Mouse (Mus musculus): ENCODE measurements around the gene C1qtnf4.

C1qtnf4 gene

DNA sequence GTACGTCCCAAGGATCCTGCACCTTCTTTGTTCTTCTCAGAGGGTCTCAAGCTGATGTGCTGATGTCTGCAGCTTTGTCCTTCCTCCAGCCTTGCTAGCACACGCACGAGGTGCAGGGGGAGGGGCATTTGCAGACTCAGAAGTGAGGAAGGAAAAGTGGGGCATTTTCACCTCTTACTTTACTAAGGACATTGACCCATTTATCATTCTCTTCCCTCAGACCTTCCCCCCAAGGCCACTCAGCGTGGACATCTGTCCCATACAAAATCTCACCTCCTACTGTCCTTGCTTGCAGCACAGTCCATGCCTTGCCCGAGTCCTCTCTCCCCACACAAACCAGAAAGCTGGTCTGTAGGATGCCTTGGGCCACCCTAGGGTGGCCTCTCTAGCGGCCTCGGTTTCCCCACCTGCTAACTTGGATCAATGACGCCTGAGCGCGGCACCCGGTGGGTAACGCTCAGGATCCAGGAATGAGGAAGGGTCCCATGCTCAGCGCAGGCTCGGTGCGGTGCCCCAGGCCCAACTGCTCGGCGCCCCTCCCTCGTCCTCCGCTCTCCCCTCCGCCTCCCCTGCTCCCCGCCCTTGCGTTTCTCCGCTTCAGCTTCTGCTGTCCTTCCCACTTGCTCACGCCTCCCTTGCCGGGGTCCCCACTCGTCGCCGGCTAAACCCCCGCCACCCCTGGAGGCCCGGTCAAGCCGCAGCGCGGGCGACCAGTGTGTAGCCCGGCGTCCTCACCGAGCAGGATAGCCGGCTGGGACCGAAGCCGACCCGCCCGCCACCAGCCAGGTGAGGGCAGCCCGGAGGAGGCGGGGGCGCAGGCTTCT lies at the start of gene C1qtnf4:
Gene C1qtnf4, plus strand, starts transcription at position 643 of the 824 bp plus-strand sequence.
- DNase-seq (ENCODE audit: low spot score in 2 of 2), result no peak

DNA sequence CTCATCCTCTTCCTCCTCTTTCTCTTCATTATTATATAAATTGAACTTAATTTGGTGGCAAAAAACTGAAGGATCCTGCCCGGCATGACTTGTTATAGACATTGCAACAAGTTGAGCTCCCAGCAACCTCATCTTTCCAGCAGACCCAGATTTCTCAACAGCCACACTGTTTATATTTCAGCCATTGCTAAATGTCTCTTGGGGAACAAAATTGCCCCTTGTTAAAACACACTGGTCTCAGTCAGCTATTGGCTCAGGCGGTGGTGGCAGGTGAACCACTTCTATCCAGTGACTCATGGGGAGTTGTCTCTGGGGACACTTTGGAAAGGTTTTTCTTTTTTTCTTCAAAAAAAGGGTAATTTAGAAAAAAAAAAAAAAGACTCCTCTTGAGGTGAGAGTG lies 47.0 kb upstream of the C1qtnf4 start:
- no peak for DNase-seq (ENCODE audit: low spot score in 2 of 2)

DNA sequence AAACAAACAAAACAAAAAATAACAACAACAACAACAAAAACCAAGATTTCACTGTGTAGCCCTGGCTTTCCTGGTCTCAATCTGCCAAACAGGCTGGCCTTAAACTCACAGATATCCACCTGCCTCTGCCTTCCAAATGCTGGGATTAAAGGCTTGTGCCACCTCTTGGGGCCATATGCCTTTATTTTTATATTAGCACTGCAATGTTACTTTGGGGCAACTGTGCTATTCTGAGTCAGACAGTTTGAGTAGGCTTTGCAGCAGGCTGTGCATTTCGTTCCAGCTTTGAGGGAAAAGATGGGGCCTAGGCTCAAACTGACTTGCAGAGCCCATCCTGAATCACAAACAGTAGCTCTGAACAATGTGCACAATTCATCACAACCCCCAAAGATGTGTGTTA lies 42.0 kb upstream of the C1qtnf4 start:
- no peak for DNase-seq (ENCODE audit: low spot score in 2 of 2)

DNA sequence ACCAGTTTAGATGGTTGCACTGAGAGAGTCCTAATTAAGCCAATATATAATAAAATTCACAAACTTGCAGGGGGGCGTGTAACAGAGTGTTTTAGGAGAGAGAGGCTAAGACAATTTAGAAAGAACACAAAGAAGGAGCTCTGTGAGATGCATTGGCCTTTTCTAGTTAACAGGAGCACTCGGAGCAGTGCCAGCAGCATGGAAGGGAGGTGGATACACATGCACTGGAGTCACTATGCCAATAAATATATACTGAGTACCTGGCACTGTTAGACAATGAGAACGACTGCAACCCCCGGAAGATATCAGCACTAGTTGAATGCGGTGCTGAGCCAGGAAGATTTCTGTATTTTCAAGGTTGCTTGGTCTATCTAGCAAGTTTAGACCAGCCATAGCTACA lies 41.4 kb upstream of the C1qtnf4 start:
- DNase-seq (ENCODE audit: low spot score in 2 of 2), result no peak

DNA sequence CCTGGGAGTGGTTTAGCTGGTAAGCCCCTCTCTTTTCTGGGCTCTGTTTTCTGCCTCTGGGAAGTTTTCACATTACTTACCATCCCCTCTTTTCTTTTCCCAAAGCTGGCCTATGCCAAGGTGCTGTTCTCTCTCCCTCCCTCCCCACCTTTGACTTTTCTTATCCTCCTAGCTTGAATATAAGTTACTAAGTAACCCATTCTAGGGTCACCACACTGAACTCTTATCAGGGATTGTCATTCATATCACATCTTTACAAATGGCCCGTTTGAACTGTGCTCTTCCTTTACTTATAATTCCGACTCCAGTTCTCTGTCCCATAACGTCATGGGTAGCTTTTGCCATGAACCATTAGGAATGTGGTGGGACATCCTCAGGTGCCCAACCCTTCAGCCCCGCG lies 40.4 kb upstream of the C1qtnf4 start:
- DNase-seq (ENCODE audit: low spot score in 2 of 2), result no peak

DNA sequence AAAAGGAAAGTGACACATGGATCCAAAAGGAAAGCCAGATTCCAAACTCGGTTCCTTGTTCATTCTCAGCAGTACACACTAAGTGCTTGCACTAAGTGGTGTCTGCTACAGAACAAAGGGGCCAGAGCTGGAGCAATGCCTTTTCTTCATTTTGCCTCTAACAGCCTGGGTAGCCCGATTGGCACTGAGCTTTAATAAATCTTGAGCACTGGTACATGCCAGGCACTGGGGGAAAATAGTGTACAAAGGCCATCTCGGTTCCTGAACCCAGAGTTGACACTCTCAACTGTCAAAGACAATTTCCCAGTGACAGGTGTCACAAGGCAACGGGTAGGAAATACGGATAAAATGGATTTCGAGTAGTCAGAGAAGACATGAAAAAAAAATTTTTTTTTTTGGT lies 39.5 kb upstream of the C1qtnf4 start:
- no peak for DNase-seq (ENCODE audit: low spot score in 2 of 2)

DNA sequence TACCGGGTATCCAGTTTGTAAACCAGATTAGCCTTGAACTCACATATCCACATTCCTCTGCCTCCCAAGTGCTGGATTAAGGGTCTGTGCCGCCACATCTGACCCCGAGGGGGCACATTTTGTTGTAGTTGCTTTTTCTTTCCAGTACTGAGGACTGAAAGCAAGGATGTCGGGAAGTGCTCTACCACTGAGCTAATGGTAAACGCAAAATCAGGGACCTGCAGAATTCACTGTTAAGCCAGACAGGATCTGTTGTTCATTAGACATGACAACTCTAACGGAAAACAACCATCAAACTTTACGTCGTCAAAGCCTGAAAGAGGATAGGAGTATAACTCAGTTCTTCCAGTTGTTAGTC lies 39.1 kb upstream of the C1qtnf4 start:
- no peak for DNase-seq (ENCODE audit: low spot score in 2 of 2)

DNA sequence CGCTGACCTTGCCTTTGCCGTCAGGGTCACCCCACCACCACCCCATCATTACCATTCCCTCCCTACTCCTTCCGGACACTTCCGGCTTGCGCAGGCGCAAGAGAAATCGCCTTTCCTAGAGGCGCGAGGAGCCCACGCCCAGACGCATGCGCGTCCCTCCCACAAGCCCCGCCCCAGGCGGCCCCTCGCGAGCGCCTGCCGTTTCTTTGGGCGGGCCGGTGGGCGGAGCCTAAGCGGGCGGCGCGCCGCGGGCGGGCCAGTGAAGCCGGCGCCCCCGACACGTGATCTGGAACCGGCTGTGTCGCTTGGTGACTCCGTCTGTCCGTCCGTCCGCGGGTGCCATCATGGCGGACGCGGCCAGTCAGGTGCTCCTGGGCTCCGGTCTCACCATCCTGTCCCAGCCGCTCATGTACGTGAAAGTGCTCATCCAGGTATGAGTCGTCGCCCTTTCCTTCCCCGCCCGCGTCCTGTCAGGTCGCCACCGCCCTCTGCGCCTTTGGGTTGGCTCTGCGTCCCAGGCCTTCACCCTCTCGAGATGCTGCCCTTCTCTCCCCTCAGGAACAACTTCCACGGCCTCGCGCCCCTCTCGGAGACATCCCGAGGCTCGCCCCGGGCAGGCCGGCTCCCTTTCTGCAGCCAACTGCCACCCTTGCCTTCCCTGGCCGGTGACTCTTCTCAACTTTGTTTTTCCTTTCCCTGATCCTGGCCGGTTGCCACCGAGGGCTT lies 38.5 kb upstream of the C1qtnf4 start, which contains the start of gene Mtch2:
Gene Mtch2, plus strand, starts transcription at position 201 of the 726 bp plus-strand sequence.
- peak; percentile 95 for DNase-seq (ENCODE audit: low spot score in 2 of 2)

DNA sequence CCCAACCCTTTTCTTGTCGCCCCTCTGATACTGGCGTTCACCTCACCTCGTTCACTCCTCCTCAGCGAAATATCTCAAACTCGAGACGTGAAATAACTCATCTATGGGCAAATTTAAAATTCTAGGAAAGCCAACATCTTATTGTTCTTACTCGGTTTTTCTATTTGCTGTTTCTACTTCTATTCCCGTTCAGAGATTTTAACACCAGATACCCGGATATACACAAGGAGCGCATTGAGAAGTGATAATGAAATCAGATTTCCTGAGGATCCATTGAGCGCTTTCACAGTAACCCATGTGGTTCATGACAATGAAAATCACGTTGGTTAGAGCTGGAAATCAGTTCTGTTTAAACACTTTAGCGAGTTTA lies 38.0 kb upstream of the C1qtnf4 start:
- DNase-seq (ENCODE audit: low spot score in 2 of 2), result no peak

DNA sequence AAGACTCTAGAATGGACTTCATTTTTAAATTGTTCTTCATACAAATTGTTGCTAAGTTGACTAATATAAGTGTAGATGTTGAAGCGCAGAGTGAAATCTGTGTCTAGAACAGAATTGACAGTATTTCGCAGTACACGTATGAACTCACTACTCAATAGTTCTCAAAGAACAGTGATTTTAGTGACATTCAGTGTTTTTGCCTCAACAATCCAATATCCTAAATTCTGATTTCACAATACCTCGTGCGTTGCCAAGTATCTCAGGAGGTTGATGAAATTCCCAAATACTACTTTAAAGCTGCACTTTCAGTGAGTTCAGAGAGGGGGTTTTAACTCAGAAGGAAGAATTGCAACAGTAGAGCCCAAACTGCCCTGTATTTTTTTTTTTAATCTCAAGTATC lies 37.3 kb upstream of the C1qtnf4 start:
- DNase-seq (ENCODE audit: low spot score in 2 of 2), result no peak

DNA sequence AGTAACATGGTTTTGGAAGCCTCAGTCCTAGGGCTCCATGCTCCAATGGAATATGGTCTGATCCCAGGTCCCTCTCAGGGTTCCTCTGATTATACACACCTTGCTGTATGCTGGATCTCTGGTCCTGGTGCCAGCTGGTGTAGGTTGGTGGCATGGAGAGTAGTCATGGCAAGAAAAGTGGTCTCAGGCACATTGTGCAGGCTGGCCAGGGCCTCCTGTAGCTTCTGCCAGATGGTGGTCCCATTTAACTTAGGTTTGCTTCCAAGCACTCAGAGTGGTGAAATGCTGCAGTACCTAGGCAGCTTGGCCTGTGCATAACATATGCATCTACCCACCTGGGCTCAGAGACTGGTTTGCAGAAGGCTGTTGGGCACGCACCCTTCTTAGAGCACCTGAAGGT lies 35.3 kb upstream of the C1qtnf4 start:
- DNase-seq (ENCODE audit: low spot score in 2 of 2), result no peak

DNA sequence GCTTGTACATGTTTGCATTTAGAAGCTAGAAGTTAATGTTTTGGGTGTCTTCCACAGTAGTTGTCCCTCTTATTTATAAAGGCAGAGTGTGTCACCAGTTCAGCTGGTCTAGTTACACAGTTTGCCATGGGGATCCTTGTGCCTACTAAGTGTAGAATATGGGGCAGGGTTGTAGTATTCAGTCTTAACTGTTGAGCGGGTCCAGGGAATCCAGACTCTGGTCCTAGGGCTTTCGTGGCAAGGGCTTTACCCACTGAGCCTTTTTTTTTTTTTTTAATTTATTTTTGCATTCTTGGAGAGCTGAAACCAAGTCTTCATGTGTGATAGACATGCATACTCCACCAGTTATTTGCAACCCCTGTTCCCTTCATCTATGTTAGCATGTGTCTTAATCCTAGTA lies 24.2 kb upstream of the C1qtnf4 start:
- DNase-seq (ENCODE audit: low spot score in 2 of 2), result no peak

DNA sequence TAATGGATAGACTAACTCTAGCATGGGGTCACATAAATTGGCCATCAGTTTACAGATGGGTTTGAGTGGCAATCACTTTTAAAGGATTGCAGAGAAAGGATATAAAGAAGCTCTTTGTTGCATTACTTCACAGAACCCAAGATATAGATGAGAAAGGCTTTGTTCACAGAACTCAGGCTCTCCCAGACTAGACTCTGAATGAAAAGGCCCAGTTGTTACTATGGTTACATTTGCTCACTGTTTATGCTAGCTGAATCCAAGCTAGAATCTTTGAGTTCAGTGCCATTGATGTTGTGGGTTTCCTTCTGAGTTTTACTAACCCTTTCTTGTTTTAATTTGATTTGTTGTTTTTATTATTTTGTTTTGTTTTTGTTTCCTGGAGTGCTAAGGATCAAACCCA lies 21.5 kb upstream of the C1qtnf4 start:
- no peak for DNase-seq (ENCODE audit: low spot score in 2 of 2)

DNA sequence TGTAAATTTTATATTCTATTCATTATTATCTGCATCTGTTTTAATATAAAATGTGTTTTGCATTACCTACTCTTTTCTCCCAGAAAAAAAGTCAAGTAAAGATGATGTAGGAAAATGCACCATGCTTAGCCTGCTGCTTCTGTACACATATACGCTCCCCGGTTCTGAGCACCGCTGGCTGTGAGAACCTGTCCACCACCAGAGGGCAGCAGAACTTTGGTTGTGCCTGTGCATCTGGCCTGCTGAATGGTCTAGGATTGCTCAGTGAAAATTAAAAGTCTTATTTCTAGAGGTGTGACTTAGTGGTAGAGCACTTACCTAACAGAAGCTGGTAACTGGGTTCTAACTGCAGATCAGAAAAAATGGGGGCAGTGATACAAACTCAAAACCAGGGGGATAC lies 19.1 kb upstream of the C1qtnf4 start:
- DNase-seq (ENCODE audit: low spot score in 2 of 2), result peak; percentile 74 to 84

DNA sequence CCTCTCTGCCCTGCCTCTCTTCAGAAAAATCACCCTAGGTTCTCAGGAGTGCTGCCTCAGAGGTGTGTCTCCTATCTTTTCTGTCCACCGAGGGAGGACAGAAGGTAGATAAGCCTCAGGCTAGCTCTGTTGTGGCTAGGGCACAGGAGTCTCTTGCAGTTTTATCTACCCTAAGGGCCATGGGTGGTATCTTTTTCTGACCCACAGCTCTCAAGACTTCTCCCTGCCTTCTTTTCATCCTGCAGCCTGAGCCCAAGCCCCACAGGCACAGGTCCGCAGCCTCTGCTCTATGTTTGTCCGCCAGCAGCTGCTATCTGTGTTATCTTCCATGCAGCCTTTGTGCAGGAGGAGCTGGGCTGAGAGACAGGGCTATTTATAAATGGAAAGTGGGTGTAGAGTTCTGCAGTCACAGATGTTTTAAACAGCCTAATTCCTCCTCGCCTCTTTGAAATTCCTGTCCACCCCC lies 15.5 kb upstream of the C1qtnf4 start:
- DNase-seq (ENCODE audit: low spot score in 2 of 2), result no peak

DNA sequence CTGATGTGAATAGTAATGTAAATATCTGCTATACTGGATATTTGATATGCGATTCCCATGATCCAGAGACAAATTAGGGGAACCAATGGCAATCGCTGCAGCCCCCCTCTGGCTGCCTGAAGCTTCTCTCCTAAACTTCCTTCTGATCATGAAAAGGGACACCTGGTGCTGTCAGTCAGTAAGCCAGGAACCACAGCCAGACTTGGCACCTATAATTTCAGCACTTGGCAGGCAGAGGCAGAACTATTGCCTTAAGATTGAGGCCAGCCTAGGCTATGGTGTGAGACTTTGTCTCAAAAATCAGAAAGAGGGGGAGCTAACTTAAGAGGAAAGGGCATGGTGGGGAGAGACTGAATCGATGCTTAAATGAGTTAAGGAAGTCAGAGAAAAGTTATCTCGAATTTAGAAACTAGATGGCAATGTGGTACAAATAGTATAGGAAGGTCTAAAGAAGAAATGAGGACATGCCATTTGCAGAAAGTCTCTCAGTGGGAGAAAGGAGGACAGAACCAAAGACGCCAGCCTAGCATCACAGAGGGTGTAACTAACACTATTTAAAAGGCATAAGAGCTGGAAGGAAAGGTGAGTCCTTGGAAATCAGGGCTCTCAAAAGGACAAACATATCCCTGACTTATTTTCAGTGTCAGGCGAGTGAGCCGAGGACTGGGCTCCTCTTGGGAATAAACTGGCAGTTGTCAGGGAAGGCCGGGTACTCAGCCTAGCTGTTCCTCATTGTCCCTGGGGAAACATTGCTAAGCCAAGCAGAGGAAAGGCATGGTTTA lies 14.3 kb upstream of the C1qtnf4 start:
- no peak for DNase-seq (ENCODE audit: low spot score in 2 of 2)

DNA sequence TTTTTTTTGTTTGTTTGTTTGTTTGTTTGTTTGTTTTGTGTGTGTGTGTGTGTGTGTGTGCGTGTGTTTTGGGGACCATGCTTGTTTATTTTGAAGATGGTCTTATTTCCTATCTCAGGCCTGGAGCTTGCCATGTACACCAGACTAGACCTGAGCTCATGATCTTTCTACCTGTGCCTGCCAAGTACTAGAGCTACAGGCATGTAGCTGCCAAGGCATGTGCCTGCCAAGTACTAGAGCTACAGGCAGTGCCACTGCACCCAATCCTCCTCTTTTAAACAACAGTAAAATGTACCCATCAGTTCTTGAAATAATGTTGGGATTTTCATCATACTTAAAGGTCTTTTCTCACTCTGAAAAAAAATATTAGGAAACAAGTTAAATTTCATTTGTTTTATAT lies 11.6 kb upstream of the C1qtnf4 start:
- no peak for DNase-seq (ENCODE audit: low spot score in 2 of 2)

DNA sequence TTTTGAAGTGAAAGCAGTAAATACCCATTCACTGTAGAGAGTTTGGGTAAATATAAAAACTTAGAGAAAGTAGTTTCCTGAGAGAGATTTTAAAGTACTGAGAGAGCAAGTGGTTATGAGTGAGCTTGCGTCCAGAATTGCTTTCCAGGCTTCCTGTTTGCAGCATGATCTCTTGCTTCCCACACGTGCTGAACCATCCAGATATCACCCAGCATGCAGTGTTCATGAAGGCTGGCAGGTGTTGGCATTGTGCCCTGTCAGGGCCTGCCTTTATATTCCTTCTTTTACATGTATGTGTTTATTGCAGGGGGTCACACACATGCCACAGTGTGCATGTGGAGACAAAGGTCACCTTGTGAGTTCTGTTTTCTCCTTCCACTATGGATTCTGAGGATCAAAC lies 10.4 kb upstream of the C1qtnf4 start:
- no peak for DNase-seq (ENCODE audit: low spot score in 2 of 2)

DNA sequence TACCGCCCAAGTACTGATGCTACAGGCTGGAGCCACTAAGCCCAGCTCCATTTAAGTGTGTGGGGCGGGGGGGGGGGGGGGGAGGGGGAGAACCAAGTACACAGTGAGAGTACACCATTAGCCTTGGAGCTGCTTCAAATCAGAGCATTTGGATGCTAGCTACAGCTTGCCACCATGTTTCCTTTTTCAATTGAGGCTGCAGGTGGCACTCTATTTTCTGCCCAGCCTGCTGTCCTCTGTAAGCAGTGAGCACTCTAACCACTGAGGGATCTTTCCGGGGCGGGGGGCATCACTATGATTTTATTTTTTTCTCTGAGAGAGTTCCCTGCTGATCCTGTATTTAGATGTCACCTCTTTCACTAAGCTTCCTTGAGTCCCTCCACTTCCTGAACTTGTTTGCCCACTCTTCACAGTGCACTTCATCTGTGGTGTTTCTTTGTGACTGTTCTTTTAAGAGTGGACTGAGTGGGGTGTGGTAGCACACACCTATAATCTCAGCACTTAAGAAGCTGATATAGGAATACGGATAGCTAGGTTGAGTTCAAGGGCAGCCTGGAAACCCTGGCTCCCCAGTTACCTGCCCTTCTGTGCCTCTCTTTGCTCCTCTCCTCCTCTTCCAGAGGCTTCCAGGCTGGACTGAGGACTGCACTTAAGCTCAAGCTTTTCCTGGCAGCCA lies 7.9 kb upstream of the C1qtnf4 start:
- no peak for DNase-seq (ENCODE audit: low spot score in 2 of 2)

DNA sequence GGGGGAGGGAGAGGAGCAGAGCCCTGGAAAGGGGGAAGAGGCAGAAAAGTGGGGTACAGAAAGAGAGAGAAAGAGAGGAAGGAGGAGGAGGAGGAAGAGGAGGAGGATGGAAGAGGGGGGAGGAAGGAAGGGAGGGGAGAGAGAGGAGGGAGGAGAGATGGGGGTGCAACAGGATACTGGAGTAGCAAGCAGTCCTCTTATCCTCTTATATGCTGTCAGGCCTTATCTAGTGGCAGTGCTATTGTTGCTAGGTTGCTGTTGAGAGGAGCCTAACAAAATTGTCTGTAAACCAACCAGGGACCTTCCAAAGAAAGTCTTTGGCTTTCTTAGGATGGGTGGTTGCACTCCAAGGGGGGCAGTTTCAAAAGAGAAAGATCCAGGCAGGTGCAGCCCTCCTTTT lies 6.2 kb upstream of the C1qtnf4 start:
- DNase-seq (ENCODE audit: low spot score in 2 of 2), result no peak

DNA sequence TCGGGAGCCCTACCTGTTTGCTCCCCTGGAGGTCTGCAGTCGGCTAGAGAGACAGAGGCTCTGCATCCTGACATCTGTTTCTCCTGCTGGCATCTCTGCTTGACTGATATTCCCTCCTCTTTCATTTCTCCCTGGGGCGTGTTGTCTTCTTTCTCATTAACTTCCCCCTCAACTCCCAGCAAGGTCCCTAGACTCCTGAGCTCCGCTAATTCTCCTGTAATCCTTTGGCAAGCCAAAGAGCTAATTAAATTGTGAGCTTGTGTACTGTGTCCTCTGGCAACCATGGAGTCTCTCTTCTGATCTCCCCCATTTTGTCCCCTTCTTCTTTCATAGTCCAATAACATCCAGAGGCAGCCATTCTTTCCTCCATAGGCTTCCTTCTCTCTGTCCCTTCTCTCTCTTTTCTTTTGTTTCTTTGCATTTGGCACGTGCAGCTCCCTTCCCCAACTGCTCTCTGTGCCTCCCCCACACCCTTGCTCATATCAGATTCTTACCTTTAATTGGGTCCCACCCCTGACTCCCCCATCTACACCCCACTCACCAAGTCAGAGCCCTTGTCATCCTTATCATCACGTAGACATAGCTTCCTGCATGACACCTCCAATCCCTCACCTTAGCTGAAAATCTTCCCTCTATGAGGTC lies 5.4 kb upstream of the C1qtnf4 start:
- no peak for DNase-seq (ENCODE audit: low spot score in 2 of 2)
